Mouse (Mus musculus): ENCODE results near the gene Prdm5.

Prdm5 gene

DNA sequence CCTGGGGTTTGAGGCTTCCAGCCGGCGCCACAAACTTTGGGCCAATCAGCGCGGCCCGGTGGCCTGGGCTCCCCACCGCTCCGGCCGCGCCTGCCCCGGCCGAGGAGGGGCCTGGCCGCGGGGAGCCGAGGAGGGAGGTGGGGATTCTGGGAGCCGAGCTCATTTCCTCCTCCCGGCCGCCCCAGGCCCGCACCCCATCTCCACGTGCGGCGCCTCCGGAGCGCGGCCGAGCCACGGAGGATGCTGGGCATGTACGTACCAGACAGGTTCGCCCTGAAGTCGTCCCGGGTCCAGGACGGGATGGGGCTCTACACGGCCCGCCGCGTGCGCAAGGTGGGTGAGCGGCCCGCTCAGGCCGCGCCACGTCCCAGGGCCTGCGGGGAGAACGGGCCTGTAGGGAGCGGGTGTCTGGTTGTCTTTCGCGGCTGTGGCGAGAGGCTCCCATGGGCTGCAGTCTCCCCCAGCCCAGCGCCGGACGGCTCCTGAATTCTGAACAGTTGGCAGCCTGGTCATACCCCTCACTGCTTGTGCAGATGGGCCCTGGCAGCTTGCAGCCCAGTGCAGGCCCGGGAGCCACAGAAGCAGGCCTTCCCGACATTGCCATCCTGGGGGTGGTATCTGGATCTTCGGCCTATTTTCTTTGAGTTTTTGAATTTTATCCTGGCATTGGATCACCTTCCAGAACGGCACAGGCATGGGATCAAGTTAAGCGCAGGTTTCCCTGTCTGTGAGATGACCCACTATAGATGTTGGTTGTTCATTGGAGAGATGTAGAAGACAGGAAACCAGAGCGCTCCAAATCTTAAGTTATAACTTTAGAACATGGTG, at the start of gene Prdm5:
Prdm5 (plus strand) TSS at position 128 of the 828 bp plus-strand sequence.
- peak; percentile 80 for DNase-seq (ENCODE audit: low read depth, low spot score)

DNA sequence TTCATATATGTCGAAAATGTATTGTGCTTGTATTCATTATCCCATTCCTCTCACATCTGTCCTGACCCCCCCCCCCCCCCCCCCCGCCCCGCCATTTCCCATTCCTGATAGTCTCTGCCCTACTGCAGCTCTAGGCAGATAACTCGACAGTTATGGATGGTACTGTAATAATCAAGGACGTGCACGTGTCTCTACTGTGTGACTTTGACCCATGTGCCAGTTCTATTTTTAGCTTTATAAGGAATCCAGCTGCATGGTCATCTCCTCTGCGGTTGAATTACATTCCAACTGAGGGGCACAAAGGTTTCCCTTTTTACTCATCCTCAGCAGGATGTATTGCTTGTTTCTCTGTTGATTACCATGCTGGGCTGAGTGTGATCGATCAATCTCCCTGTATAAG, 39.3 kb upstream of the Prdm5 start:
- no peak for DNase-seq (ENCODE audit: low read depth, low spot score)

DNA sequence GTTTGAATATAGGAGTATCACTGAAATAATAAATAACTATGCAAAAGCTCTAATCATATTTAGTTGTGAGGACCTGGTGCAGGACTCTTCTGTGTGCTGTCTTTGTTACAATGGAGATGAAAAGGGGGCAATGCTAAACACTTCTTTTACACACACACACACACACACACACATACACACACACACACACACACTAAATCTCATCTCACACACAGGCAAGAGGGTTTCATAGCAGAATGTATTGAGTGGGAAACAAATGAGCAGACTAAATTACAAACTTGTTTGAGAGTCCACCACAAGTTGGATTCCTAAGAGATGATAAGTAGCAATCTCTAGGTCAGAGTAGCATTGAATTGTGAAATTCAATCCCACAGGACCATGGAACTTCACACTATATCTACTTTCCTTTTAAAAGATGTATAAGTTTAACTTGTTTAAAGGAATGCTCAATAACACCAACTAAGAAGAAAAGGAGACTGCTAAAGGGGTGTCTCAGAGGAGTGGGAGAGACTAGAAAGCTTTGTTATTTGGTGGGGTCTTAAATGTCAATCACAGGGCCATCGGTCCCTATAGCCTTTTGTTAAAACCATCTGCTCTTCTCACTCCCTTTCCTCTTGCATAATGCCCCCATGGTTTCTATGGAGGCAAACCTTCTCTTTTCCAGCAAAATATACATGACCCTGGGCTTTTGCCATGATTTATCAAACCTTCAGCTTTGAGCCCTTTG, 35.5 kb upstream of the Prdm5 start:
- no peak for DNase-seq (ENCODE audit: low read depth, low spot score)

DNA sequence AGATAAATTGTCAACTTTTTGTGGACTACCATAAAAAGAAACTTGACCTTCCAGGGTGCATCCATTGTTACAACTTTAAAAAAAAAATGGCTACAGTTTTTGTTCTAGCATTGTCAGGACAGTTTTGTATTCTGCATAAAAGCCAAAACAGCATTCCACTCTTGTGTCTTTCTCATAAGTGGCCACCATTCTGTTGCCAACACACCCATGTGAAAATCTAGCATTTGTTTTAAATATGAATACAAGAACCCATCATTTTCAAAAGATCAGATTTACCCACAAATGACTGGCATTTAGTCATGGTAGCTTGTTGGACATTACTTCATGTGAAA, 35.0 kb upstream of the Prdm5 start:
- DNase-seq (ENCODE audit: low read depth, low spot score), result no peak

DNA sequence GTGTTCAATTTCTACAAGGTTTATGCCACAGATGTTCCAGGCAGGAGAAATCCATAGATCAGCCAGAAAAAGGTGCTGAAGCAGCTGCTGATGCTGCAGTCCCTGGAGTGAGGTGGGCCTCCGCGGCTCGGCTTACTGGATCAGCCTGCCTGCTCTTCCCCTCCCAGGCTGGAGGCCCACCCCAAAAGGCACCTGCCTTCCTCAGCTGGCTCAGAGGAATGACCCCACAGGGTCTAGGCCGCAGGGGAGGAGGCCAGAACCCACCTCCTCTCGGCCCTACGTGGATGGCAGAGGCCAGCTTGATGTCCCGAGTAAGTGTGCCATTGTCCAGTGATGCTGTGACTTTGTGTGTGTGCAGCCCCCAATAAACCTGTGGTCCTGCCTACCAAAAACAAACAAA, 20.6 kb upstream of the Prdm5 start:
- no peak for DNase-seq (ENCODE audit: low read depth, low spot score)

DNA sequence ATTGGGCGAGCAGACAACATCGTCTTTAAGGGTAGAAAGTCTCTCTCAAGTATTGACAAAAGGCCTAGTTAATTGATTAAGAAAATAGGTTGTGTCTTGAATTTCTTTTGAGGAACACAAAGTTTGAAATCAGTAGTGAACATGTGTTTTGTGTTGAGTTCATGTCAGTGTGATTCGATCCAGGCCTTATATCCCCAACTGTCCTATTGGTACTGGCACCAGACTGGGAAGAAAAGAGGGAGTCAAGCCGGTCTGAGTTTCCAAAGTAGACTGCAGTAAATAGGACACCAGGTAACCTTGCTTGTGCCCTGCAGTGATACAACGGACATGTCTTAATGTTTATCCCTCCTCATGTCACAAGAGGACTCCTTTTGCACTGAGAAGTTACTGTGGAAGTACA, 19.6 kb upstream of the Prdm5 start:
- no peak for DNase-seq (ENCODE audit: low read depth, low spot score)

DNA sequence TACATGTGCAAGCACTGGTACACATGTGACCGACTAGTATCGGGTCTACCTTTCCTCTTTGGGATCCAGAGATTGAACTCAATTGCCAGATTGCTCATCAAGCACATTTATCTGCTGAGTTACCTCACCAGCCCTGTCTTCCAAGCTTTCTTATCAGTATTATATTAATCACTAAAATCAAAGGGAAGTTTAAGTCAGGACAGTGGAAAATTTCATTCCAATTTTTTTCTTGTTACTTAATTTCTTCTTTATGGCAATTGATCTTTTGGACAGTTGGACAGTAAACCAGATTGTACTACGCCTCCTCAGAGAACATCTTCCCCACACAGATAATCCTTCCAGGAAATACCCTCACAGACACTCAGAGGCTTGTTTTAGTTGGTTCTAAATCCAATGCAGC, 18.7 kb upstream of the Prdm5 start:
- DNase-seq (ENCODE audit: low read depth, low spot score), result no peak

DNA sequence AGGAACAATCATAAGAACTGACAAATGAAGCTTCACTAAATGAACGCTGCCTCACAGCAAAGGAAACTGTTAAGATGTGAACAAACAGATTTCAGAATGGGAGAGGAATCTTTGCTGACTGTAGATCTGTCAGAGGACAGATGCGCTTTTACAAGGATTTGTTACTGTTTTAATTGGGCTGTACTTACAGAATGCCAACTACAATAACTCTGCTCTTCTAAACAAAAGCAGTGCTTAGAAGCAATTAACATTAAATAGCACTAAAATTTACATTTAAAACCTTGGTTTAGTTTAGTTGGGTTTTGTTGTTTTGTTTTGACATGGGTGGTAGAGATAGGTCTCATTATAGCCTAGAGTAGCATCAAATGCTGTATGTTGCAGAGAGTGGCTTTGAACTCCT, 14.3 kb upstream of the Prdm5 start:
- no peak for DNase-seq (ENCODE audit: low read depth, low spot score)

DNA sequence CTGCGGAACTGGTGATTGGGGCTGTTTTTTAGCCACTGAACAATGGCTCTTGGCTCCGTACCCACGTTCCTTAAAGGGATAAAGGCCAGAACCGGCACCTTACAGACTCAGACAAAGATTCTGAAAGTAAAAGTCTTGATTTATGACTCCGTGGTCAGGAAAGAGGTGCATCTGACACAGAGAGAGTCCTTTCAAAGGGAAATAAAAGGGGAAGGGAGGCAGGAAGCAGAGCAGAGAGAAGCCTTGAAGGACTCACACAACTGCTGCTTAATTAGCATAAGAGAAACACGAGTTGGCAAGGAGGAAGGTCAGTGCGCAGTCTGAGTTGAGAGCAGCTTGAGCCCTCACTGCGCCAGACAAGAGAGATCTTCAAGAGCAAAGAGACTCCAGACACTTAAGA, 13.7 kb upstream of the Prdm5 start:
- peak; percentile 87 for DNase-seq (ENCODE audit: low read depth, low spot score)

DNA sequence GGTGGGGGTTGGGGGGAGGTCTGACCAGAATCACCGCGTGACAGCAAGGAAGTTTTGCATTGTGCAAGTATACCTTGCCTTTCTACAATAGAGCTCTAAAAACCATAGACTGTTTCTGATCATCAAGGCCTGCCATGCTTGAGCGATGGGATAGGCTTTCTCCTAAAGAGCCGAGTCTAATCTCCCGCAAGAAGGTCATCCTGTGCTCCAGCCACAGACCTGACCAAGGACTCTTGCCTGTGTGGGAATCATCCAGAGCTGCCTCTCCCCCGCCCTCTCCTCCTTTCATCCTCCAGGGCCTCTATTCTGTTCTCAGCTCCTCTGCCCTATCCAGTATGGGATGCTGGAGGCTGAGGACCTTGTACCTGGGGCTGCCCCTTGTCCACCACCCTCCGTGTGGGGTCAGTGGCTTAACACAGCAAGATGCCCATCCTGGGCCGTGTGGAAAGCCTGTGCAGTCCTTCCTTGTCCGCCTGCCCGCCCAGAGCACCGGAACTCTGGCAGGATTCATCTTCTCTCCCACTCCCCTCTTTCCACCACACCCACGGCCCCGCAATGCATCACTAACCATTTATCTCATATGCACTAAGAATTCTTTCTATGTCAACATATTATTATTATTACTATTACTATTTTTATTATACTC, 12.9 kb upstream of the Prdm5 start:
- DNase-seq (ENCODE audit: low read depth, low spot score), result peak; percentile 33

DNA sequence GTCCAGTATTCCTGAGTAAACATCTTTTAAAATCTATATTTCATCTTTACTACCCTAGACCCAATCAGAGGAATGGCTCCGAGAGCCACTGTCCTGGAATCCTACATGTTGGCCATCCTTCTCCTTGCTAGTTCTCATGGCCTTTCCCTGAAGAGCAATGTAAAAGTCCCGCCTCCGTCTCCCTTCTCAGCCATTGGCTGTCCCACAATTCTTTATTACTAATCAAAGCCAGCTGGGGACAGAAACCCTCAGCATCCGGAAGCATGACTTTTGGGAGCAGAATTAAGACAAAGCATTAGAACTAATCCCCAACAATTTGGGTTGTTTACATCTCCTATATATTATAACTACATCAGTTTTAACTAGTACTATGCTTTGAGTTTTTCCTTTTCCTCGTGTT, 10.9 kb upstream of the Prdm5 start:
- DNase-seq (ENCODE audit: low read depth, low spot score), result no peak

DNA sequence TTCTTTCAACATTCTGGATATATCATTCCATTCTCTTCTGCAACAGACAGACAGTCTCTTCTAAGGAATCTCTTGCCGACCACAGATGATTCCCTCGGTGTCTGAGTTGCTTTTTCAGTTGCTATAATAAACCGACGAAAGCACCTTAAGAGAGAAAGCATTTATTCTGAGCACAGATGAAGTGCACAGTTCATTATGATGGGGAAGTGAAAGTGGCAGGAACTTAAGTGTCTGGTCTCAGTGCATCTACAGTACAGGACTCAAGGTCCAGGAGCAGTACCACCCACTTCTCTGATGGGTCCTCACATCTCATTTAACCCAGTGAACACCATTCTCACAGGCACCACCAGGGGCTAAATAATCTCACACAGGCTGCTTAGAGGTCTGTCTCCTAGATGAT, 5.2 kb upstream of the Prdm5 start:
- DNase-seq (ENCODE audit: low read depth, low spot score), result no peak

DNA sequence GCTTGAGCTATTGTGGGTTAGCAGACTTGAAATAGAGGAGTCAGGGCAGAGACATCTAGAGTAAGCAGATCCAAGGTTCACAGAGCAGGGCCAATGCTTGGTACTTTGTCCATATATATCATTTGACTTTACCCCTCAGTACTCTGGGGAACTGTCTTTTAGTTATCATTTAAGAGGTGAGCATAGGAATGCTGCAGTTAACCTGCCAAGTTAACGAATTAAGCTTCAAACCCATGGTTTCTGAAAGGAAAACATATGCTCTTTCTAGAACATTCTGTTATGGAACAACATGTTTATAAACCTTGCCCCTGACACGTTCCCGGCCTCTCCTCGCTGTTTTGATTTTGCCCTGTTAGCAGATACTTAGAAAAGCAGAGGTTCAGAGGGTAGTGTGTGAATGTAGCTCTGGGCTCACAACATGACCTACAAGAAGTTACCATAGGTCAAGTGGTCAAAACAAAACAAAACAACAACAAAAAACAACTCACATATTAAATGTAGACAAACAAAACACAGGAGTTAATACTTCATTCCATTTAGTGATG, 973 bp downstream of the Prdm5 start:
- DNase-seq (ENCODE audit: low read depth, low spot score), result no peak

DNA sequence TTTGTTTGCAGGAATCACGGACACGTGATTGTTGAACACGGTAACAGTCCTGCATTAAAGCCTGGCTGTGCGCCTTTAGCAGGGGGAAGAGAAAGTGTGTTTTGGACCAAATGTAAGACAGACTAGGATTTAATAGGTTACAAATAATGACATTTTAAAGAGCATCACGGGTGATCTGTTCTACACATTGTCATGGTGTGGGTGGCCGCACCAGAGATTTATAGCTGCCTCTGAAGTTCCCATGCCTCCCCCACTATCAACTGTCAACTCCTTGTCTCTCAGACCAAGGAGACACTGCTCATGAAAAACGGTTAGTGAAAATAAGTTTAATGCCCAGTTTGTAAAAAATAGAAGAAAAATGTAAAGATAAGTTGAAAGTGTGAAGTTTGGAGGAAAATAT, 2.7 kb downstream of the Prdm5 start:
- no peak for DNase-seq (ENCODE audit: low read depth, low spot score)

DNA sequence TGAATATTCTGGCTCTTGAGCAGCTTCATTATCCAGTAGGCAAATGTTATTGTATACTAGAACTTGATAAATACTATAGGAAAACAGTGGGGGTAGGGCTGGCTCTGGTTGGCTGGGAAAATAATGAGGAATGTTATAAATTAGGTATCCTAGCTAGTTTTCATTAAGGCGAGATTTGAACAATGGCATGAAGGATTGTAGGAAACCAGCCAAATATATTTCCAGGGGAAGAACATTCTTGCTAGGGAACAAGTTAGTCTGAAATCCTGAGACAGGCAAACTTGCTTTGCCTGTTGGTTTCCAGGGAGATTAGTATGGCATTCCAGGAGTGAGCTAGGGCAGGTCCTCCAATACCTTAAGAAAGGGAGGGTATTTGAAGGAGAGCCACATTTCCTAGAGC, 4.9 kb downstream of the Prdm5 start:
- DNase-seq (ENCODE audit: low read depth, low spot score), result no peak

DNA sequence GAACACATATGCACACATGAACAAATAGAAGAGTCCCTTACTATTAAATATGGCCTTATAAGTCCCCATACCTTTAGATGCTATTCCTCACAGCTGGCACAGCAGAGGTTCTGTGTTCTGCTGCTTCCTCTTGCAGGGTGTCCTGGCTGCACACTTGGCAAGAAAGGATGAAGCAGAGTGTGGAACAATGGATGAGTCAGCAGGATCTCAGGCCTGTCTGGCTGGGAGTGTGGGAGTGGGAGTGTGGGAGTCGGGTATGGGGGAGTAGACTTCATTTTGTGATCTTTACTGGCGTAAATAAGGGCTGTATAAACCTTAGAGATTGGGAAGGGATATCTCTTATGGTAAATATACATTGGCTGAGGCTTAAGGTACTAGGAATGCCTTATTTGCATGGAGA, 14.1 kb downstream of the Prdm5 start:
- no peak for DNase-seq (ENCODE audit: low read depth, low spot score)

DNA sequence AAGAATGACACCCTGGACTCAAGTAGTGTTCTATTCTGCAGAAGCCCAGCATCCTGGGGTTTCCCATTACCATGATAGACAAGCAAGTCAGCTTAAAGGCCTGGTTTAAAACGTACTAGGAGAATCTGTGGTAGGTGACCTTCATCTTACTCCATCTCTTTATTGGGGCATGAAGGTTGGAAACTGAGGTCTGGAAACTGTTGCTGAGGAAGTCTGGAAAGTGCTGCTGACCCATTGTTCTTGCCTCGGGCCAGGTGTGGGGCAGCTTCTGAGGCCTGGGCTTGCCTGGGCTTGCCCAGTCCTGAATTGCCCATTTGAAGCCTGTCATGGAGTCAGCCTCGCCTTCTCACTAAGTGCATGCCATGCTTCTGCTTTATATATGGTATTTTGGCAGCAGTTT, 17.8 kb downstream of the Prdm5 start:
- peak; percentile 76 for DNase-seq (ENCODE audit: low read depth, low spot score)

DNA sequence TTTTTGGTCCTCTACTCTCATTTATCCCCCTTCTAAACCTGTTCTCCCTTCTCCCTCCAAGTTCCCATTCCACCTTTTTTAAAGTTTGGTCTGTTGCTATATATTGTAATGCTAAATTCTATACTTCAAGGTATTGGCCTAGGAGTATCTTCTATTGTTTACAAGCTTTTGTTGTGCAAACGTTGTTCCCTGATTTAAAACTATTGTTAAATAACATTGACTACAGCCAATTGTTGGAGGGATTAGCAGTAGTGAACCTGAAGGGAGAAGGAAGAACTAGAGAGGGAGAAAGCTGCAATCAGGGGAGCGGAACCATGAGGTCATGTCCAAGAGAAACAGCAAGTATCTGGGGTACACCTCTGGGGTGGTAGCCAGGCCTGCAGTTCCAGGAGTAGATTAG, 18.5 kb downstream of the Prdm5 start:
- DNase-seq (ENCODE audit: low read depth, low spot score), result peak; percentile 59

DNA sequence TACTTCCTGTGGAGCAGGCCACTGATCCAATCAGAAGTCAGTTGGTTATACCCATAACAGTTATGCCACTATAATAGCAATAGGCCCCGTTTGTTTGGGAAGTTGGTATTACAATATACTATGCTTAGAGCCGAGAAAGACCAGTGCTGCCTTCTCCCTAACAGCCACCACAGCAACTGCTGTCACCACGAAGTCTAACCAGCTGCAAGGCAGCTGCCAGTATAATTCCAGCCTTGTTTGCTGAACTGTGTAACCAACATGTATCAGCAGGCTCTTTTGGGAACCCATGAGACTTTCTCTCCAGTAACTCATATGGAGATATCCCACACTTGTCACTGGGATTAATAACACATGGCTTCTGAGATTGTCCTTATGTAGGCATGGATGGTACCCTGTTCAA, 19.6 kb downstream of the Prdm5 start:
- no peak for DNase-seq (ENCODE audit: low read depth, low spot score)

DNA sequence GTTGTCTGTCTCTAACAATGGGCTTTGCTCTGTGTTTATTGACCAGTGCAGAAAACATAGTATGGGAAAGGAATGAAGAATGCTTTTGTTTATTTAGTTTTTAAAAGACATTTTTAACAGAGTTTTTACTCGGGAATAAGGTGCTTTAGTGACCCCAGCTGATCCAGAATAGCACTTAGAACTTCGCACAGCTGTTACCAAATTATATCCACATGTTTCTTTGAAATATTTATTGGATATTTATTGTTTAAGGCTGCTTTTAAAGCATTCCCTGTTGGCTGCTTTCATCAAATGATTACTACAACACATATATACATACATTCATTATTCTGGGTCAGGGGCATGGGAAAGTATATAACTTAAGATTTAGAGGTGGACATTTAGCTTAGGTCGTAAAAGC, 32.9 kb downstream of the Prdm5 start:
- DNase-seq (ENCODE audit: low read depth, low spot score), result no peak

DNA sequence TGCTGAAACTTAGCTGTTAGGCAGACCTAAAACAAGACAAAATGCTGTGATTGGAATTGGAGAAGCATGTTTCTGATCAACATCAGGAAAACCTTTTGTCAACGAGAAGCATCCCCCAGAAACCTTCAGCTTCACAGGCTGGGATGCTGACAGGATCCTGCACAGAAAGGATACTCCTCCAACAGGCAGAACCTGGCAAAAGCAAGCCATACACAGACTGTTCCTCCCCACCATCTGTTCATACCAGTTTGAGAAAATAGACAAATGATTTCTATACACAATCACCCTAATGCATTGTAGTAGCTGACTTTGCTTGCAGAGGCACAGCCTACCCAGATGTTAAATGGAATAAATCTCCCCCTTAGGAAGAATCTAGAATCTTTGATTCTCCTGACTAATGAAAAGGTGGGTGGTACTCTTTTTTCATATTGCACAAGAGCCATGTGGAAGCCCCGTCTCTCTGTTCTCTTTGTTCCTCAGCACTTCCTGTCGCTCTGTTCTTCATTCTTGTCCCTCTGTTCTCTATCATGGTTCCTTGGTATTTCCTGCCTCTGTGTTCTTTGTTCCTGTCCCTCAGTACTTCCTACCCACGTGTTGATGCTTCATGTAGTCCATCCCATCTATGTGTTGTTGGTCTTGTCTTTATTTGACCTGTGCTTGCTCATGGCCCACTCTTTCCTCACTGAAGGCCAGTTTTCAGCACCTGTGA, 39.4 kb downstream of the Prdm5 start:
- DNase-seq (ENCODE audit: low read depth, low spot score), result no peak

DNA sequence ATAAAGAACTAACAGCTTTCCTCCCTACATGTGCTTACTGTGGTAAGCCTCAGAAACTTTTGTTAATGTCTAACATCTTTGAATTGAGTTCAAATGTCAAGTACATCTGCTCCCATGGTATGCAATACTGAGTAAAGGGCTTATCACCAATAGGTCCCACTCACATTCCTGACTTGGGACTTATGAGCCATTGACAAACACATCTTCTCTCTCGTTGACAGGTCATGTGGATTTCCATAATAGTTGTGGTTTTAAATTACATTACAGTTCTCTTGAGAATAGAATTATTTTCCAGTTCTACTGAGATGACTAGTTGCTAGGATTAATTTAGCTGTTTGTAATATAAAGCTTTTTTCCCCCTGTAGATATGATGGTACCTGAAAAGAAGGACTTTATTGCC, 49.9 kb downstream of the Prdm5 start:
- DNase-seq (ENCODE audit: low read depth, low spot score), result no peak
